Mouse (Mus musculus) cerebellum, adult 2 months (tissue): ENCODE measurements around the gene Hist1h4k.

ENCODE experiments used
- CTCF ChIP-seq: fragments of 200-500 bp; IDR thresholded peaks from 2 replicates; pipeline ENCODE4 v1.5.1; 2011; ENCODE audit warnings: low read depth, mild to moderate bottlenecking, control low read depth, low read length, moderate library complexity, borderline replicate concordance; ENCODE audit not compliant: insufficient read depth
- POLR2A ChIP-seq: fragments of 200-500 bp; IDR thresholded peaks from 2 replicates; pipeline ENCODE4 v1.6.1; 2011; ENCODE audit warnings: low read length, control low read depth, borderline replicate concordance; ENCODE audit not compliant: insufficient read depth

DNA sequence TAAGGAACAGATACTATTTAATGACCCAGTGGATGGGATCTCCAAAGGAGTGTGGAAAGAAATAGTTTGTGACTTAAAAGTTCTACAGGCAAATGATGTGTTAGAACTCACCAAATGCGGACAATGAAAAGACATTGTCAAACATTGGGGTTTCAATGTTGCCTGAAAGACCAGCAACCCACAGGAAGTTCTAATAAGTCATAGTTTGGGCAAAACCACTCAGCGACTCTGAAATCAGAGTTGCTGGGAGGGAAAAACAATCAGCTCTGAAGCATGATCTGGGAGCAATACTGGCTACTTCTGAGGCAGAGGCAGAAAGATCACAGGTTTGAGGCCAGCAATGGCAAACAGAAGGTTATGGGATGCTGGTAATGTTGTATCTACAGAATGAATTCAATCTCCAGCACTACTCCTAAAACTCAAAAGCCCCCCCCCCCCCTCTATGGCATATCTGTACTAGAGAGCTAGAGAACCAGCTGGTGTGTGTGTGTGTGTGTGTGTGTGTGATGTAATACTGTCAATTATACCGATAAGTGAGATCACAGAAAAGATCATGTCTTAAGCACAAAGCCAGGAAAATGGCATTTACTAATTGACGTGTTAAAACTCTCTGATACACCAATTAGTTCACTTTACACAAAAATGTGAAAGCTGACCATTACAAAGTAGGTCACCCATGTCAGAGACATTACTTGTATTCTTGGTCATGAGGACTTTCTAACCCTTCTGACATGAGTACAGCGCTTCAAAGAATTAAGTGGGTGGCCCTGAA is 732 bp downstream of the Hist1h4k start:
- TF ChIP-seq POLR2A: no peak
- no peak for TF ChIP-seq CTCF
